Mouse (Mus musculus) Muller cell, postnatal 12 days (primary cell): ENCODE data around the gene Ankrd11.

Source experiments
- DNase-seq: peaks from one replicate; pipeline ENCODE4 v3.0.0-alpha.2; 2015; ENCODE audit errors: inconsistent ontology term

Gene Ankrd11

GRCm38 (mm10) chr8:122897200-122897599, 144.9 kb downstream of the Ankrd11 start:
- DNase-seq: no peak

GRCm38 (mm10) chr8:122896317-122896716, 145.8 kb downstream of the Ankrd11 start:
- no peak for DNase-seq

- no peak for DNase-seq
These were observed 148.6 kb downstream of the Ankrd11 start for GRCm38 (mm10) chr8:122893451-122893850.

GRCm38 (mm10) chr8:122891440-122891839, 150.6 kb downstream of the Ankrd11 start:
- DNase-seq: no peak

GRCm38 (mm10) chr8:122883671-122884070, 158.4 kb downstream of the Ankrd11 start:
- DNase-seq: no peak

- no peak for DNase-seq
These were observed 161.8 kb downstream of the Ankrd11 start for GRCm38 (mm10) chr8:122880302-122880701.

- no peak for DNase-seq
These were observed 163.8 kb downstream of the Ankrd11 start for GRCm38 (mm10) chr8:122878231-122878630.

- no peak for DNase-seq
These were observed 166.9 kb downstream of the Ankrd11 start for GRCm38 (mm10) chr8:122875186-122875585.

- DNase-seq: no peak
These were observed 168.9 kb downstream of the Ankrd11 start for GRCm38 (mm10) chr8:122873171-122873570.

- DNase-seq: no peak
These were observed 170.4 kb downstream of the Ankrd11 start for GRCm38 (mm10) chr8:122871663-122872062.

- DNase-seq: no peak
These were observed 171.7 kb downstream of the Ankrd11 start for GRCm38 (mm10) chr8:122870377-122870863.

GRCm38 (mm10) chr8:122867982-122868381, 174.1 kb downstream of the Ankrd11 start:
- DNase-seq: no peak

- DNase-seq: no peak
These were observed 175.8 kb downstream of the Ankrd11 start for GRCm38 (mm10) chr8:122866231-122866630.

- DNase-seq: no peak
These were observed 176.6 kb downstream of the Ankrd11 start for GRCm38 (mm10) chr8:122865441-122865840.

GRCm38 (mm10) chr8:122864719-122865129, 177.4 kb downstream of the Ankrd11 start:
- DNase-seq: peak; percentile 39

GRCm38 (mm10) chr8:122859843-122860242, 182.2 kb downstream of the Ankrd11 start:
- no peak for DNase-seq

GRCm38 (mm10) chr8:122856288-122856687, 185.8 kb downstream of the Ankrd11 start:
- no peak for DNase-seq

GRCm38 (mm10) chr8:122855123-122855522, 187.0 kb downstream of the Ankrd11 start:
- DNase-seq: no peak

GRCm38 (mm10) chr8:122854388-122854787, 187.7 kb downstream of the Ankrd11 start:
- DNase-seq: no peak

GRCm38 (mm10) chr8:122853340-122853771, 188.7 kb downstream of the Ankrd11 start:
- peak; percentile 56 for DNase-seq

- DNase-seq: no peak
These were observed 189.6 kb downstream of the Ankrd11 start for GRCm38 (mm10) chr8:122852546-122852905.

- peak; percentile 72 for DNase-seq
These were observed 190.2 kb downstream of the Ankrd11 start for GRCm38 (mm10) chr8:122851692-122852545.

- DNase-seq: no peak
These were observed 191.3 kb downstream of the Ankrd11 start for GRCm38 (mm10) chr8:122850641-122851240.
